In genomic region chr11:61305377-61305776, GRCm38 (mm10) we compare ENCODE assay signal across 9 mouse cellular contexts. TPM values are rescaled to one million over a fixed set of nuclear protein-coding genes. Genes with fewer than 3 reads are reported as not detected.
DNase-seq lines count a peak whose midpoint lies in the region; ATAC-seq and TF ChIP-seq lines count a peak whose summit lies in the region.
"Had no signal": no experiment of that assay in that cellular context is flagged by ENCODE, and none has a peak within 500 bp of the region (broad histone marks: within the 10 kb centered on the region; RNA-seq: fewer than 3 reads in every experiment).

No protein-coding gene starts in this region.

- H3K9me3 ChIP-seq in kidney, postnatal 0 days (replicated peaks; ENCODE audit: low read length), result no peaks in the 10 kb centered on the region

- intact Hi-C loops in gastrocnemius, adult 2 months (cut with DNase I), result no loop called here

- no peak for ATAC-seq in kidney, postnatal 0 days (replicated peaks; ENCODE audit: low FRiP score, low read depth)
- ATAC-seq in activated CD4-positive, CD25-positive, alpha-beta regulatory T cell, adult 4 months, result no peak

- DNase-seq in gastrocnemius, adult 2 months, result peak; percentile 25
- no peak for DNase-seq in gastrocnemius, postnatal 25 days
- peak; percentile 46 for DNase-seq in 416B (ENCODE audit: low read depth)
- DNase-seq in ZHBTc4 (ENCODE audit: low read depth, low spot score), result peak; percentile 67
- DNase-seq in kidney, postnatal 0 days (ENCODE audit: low spot score), result no peak
- DNase-seq in right cerebral cortex, postnatal 10 days (ENCODE audit: low spot score in 2 of 2), result peak; percentile 33 to 35
- no peak for DNase-seq in ovary, postnatal 36 days (ENCODE audit: low spot score)

- TF ChIP-seq CTCF in gastrocnemius, adult 2 months (IDR thresholded peaks at IDR 0.05), result peak; percentile 71
- TF ChIP-seq CTCF in kidney, postnatal 0 days (IDR thresholded peaks at IDR 0.05; ENCODE audit: low read depth), result peak; percentile 54; the same call in 1 of the 2 replicates

- 79% methylated on average over 4 of the region's 4 CpGs for WGBS in kidney, postnatal 0 days

- no peak overlapping the region for H3K4me2 ChIP-seq in kidney, postnatal 0 days (ENCODE audit: low read length)
- H3K4me2 ChIP-seq: heart, embryonic 13.5 days had no signal

- no peaks in the 10 kb centered on the region for H3K27me3 ChIP-seq in kidney, postnatal 0 days (ENCODE audit: insufficient read depth, low read length)
- H3K27me3 ChIP-seq: heart, embryonic 13.5 days had no signal

- no peak overlapping the region for H3K27ac ChIP-seq in gastrocnemius, adult 2 months
- no peak overlapping the region for H3K27ac ChIP-seq in kidney, postnatal 0 days
- H3K27ac ChIP-seq: heart, embryonic 13.5 days had no signal

- no peak overlapping the region for H3K9ac ChIP-seq in kidney, postnatal 0 days (ENCODE audit: low read depth, low read length)
- H3K9ac ChIP-seq: heart, embryonic 13.5 days had no signal

- H3K4me1 ChIP-seq in kidney, postnatal 0 days (replicated peaks; ENCODE audit: insufficient read depth, low read length), result peaks cover 8% of the 10 kb centered on the region; the same call in 1 of the 2 replicates

- no peaks in the 10 kb centered on the region for H3K36me3 ChIP-seq in kidney, postnatal 0 days (ENCODE audit: insufficient read depth, low read length)
- H3K36me3 ChIP-seq: heart, embryonic 13.5 days had no signal

- no peak overlapping the region for H3K4me3 ChIP-seq in gastrocnemius, adult 2 months
- no peak overlapping the region for H3K4me3 ChIP-seq in kidney, postnatal 0 days (replicated peaks; ENCODE audit: low read depth, low read length)
- H3K4me3 ChIP-seq: heart, embryonic 13.5 days had no signal

RNA-seq across cellular contexts. Expression of gene Slc47a2, which starts 37.3 kb away (rescaled TPM):
- not detected for total RNA-seq in gastrocnemius, adult 2 months (2021)
- not detected for total RNA-seq in gastrocnemius, postnatal 25 days (2021)
- polyA plus RNA-seq in kidney, postnatal 0 days (2015; fragmentation: Nextera tagmentation; extraction: Ambion mirVana), result 0.17 and 0.22 TPM in 2 replicates
- polyA plus RNA-seq in activated CD4-positive, CD25-positive, alpha-beta regulatory T cell, adult 4 months (2017; shearing (Covaris generic)), result not detected
- polyA plus RNA-seq: heart, embryonic 13.5 days had no signal

RNA-seq across cellular contexts. Expression of gene Aldh3a2, which starts 38.1 kb away (rescaled TPM):
- 10 to 100 TPM; 12.0 to 13.0 TPM for total RNA-seq in gastrocnemius, adult 2 months (2021)
- 10 to 100 TPM; 12.6 to 12.8 TPM for total RNA-seq in gastrocnemius, postnatal 25 days (2021)
- 45.0 and 46.2 TPM in 2 replicates for polyA plus RNA-seq in kidney, postnatal 0 days (2015; fragmentation: Nextera tagmentation; extraction: Ambion mirVana)
- polyA plus RNA-seq in activated CD4-positive, CD25-positive, alpha-beta regulatory T cell, adult 4 months (2017; shearing (Covaris generic)), result 10 to 100 TPM; 34.2 to 40.6 TPM

Comparison
In these comparisons a context has a peak if more than half of its experiments do, and no peak if none do; other contexts are left out.
1. DNase-seq: peak in gastrocnemius, adult 2 months (single experiment), 416B (single experiment), ZHBTc4 (single experiment) and right cerebral cortex, postnatal 10 days (2 of 2); none in gastrocnemius, postnatal 25 days (single experiment), kidney, postnatal 0 days (single experiment) and ovary, postnatal 36 days (single experiment).